Mouse (Mus musculus): ENCODE data around the gene Kctd5.
"Not testable (repeated sequence)": the region's sequence is repeated elsewhere in the genome, so short reads cannot be mapped to it uniquely, and the experiment has no call there.

Kctd5 gene

DNA sequence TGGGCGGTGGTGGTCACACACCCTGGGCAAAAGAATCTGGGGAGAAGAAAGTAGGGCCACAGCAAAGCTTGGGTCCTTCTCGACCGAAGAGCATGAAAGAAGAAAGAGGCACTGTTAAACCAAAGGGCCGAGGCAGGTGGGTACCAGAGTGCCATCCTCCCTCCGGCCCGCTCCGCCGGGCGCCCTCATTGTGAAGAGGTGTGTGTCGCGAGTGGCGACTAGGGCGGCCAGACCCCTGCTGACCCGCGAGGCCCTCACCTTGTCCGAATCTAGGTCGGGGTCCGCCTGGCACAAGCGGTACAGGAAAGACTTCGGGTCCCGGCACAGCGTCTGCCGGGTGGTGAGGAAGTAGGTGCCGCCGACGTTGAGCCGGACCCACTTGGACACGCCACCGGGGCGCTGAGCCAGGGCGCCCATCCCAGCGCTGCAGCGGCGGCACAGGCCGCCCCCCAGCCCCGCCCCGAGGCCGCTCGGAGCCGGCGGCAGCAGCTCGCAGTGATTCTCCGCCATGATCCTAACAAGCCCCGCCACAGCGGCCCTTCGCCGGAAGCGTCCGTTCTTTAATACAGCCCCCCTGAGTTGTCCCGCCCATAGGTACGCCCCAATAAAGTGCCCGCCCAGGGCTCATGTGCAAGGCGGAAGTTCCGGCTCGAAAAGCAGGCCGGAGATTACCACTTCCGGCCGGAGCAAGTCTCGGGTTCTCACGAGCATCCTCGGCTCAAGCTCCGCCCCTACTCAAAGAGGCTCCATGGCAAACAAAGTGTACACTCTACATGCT lies at the start of gene Kctd5:
Kctd5 (minus strand) TSS at position 567 of the 778 bp plus-strand sequence.
- DNase-seq = peak; percentile 92 to 95

GRCm38 (mm10) chr17:24119446-24119845 lies 46.2 kb upstream of the Kctd5 start:
- no peak for DNase-seq

- DNase-seq = no peak
Observed at GRCm38 (mm10) chr17:24113031-24113430, 39.7 kb upstream of the Kctd5 start.

DNA sequence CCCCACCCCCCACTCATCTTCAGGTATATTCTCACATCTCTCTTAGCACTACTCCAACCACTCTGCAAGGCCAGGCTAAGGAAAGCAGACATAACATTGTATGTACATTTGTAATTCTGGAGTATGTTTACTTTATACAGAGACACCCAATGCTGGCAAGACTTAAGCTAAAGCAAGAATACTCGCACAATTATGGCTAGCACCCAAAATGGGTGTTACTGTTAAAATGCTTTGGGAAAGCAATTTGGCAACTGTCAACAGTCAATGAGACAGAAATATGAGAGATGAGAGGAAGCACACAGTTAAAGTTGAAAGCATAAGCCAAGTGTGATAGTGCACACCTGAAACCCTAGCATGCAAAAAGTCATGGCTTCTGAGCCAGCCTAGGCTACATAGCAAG lies 38.0 kb upstream of the Kctd5 start:
- DNase-seq = no peak

GRCm38 (mm10) chr17:24108896-24109295 lies 35.6 kb upstream of the Kctd5 start:
- no peak for DNase-seq

DNA sequence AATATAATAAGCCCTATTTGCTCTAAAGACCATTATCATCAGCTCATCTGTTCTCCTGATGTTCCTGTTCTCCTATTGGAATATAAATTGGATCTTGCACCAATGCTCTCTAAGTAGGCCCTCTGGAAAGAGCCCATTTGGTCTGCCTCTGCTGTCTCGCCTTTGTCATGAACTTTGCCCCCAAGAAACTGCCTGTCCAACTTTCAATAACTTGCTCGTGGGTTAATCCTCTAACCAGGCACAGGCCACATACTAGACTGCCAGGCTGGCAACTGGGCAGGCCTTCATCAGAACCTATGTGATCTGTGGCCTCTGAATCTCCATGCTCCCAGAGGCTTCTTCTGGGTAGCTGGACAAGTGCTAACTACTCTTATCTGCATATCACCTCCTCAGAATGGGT lies 31.8 kb upstream of the Kctd5 start:
- DNase-seq = peak; percentile 57 to 59

DNA sequence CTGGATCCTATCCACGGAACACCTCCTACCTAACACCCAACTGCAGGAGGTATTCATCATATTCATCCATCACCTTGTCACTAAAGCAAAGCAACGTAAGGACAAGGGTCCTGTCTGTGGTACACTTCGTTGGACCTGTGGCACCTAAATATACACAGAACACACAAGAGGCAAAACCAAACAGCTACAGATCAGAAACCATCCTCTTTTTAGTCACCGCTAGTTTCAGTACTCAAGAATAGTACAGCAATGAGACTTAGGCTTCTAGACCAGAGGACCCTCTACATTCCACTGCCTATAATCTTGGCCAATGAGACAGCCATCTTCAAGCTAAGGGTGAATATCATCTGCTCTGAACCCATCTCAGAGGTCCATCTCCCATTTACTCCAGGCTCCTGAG lies 25.1 kb upstream of the Kctd5 start:
- no peak for DNase-seq

DNA sequence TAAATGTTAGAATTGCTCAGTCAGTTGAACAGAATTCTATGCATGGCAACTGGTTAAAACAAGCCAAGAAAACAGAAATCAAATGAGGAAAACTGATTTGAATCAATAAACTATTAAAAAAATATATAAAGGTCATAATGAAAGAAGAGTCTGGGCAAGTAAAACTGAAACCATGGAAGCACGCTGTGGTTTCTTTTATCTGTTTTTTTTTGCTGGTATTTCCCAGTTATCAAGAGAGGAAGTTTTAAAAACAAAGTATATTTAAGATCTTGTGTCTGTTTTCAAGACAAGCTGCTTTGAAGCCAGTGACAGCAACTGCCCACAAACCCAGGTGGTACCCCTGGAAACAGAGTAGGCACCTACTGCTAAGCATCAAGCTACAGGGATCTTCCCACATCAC lies 17.3 kb upstream of the Kctd5 start:
- DNase-seq = no peak

- DNase-seq = not testable (repeated sequence)
Observed at GRCm38 (mm10) chr17:24086399-24086798, 13.1 kb upstream of the Kctd5 start.

GRCm38 (mm10) chr17:24084593-24084992 lies 11.3 kb upstream of the Kctd5 start:
- DNase-seq = no peak

DNA sequence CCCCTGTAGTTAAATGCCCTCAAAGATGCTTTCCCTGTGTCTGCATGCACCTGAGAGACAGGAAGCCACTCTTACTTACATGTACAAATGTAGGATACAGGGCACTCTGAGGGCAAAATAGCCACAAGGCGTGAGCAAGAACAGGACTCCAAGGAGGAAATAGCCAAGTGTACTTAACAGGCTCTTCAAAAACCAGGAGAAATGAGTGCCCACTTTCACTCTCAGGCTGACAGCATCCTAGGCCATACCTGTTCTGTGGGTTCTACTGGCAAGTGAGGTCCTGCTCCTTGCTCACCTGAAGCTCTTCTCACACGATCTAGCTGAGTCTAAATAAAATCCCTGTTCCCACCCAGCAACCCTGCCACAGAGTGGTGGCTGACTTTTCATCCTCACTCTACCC lies 3.8 kb upstream of the Kctd5 start:
- DNase-seq = no peak

GRCm38 (mm10) chr17:24069531-24069930 lies 3.8 kb downstream of the Kctd5 start:
- DNase-seq = no peak

- no peak for DNase-seq
Observed at GRCm38 (mm10) chr17:24068271-24068670, 5.0 kb downstream of the Kctd5 start.

- DNase-seq = no peak
Observed at GRCm38 (mm10) chr17:24062459-24063155, 10.7 kb downstream of the Kctd5 start.

DNA sequence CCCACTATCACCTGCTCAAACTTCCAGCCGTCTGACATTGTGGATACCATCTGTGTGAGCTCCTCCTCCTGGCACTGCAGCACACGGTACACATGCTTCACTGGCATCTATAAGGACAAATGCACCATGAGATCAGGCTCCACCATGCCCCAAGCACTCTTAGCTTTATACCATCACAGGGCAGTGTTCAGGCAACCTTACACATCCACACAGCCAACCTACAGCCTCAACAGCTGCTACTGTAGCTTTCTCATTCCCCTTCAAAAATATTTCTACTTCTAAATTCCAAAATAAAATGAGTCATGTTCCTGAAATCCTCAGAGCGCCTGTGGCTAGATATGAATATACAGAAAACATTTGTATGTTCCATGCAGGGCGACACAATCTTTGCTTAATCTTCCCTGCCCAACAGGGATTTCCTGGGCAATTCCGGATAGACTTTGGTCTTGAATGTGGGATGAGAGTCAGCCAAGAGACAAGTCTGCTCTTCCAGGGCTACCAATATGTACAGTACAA lies 15.5 kb downstream of the Kctd5 start:
- no peak for DNase-seq

- DNase-seq = peak; percentile 21 to 30
Observed at GRCm38 (mm10) chr17:24056636-24057625, 16.4 kb downstream of the Kctd5 start.

GRCm38 (mm10) chr17:24049008-24049407 lies 24.3 kb downstream of the Kctd5 start:
- no peak for DNase-seq

GRCm38 (mm10) chr17:24048053-24048452 lies 25.2 kb downstream of the Kctd5 start:
- DNase-seq = no peak

- DNase-seq = no peak
Observed at GRCm38 (mm10) chr17:24046026-24046425, 27.3 kb downstream of the Kctd5 start.

- DNase-seq = no peak
Observed at GRCm38 (mm10) chr17:24045608-24046007, 27.7 kb downstream of the Kctd5 start.

DNA sequence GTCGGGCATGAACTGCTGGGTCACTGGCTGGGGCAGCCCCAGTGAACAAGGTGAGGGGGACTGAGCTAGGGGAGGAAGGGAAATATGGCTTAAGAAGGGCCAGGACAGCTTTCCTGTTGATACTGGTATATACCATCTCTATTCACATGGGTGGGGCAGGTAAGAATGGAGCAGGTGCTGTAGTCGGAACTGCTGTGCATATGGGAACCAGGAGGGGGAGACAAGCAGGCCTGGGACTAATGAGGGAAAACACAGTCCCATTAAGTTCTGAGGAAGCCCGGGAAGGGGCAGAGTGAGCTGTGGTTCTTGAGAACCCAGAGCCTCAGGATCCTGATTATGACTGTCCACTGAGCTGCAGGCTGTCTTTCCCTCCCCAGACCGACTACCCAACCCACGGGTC lies 28.8 kb downstream of the Kctd5 start:
- no peak for DNase-seq

GRCm38 (mm10) chr17:24037844-24038243 lies 35.4 kb downstream of the Kctd5 start, which contains the start of gene Prss27:
Gene Prss27 (plus strand): TSS chr17:24038144.
- DNase-seq = no peak

DNA sequence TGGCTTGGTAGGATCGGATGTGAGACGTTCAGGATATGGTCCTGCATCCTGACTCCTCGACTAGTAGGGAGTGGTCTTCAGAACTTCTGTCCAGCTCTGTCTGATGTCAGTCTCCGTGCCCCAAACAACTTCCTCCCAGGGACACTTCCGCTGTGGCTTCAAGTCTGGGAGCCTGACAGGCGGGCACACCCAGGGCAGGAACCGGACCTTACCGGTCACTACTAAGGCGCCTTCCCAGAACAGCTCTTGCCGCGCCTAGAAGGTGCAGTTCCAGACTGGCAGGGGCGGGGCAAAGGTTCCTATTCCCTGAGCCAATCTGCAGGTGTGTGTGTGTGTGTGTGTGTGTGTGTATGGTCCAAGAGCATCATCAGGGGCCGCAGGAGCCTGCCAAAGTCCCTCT lies 35.9 kb downstream of the Kctd5 start:
- DNase-seq = no peak

Measured in kidney, adult 8-10 months (tissue).